Mouse (Mus musculus): ENCODE measurements around the gene Tmem247. TPM values are rescaled to one million over a fixed set of nuclear protein-coding genes. Genes with fewer than 3 reads are reported as not detected.

The Tmem247 gene
- polyA plus RNA-seq, 1 experiment, result not detected

DNA sequence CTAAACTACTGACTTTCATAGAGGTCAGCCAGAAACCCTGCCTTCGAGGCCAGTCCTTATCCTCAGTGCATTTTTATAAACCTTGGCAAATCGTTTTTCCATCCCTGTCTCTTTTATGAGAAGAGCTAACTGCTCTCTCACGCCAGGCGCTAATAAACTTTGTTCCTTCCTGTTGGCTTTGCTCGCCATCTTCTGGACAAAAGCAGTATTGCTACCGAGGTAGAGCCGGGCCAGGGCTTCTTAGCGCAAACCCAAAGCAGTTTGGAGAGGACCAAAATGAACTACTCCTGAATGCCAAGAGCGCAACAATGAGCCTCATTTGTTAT lies 11.0 kb upstream of the Tmem247 start:
- Histone ChIP-seq H3K27ac (ENCODE audit: insufficient read depth, low read length) (no peak overlapping the region), H3K27me3 (ENCODE audit: control insufficient read depth, insufficient read depth, low read length) (no peaks in the 10 kb centered on the region), H3K4me1 (ENCODE audit: control insufficient read depth, insufficient read depth, low read length) (no peaks in the 10 kb centered on the region), H3K4me3 (replicated peaks; ENCODE audit: insufficient read depth, low read depth, low read length) (no peak overlapping the region)
- 2% methylated on average over 9 of the region's 9 CpGs for WGBS
- peak; percentile 67 to 76 for DNase-seq
- TF ChIP-seq POLR2A (IDR thresholded peaks at IDR 0.05; ENCODE audit: borderline replicate concordance, insufficient read depth, low read length), result no peak
- TF ChIP-seq CTCF (IDR thresholded peaks at IDR 0.05; ENCODE audit: borderline replicate concordance, insufficient read depth, low read depth, low read length), result peak; percentile 85

DNA sequence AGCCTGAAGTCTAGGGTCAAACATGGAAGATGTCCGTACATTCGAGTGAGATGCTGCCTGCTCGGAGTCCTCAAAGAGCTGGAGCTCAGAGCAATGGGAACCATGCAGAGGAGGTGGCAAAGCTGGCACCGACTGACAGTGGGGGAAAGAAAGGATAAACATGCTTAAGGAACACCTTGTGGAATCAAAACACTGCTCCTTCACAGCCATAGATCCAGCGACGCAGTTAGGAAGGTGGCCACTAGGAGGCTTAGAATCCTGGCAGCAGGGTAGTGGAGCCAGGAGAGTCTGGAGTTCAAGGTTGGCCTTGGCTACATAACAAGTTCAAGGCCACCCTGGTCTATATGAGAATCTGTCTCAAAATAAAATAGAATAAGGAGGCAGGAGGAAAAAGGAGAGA lies 10.5 kb upstream of the Tmem247 start:
- Histone ChIP-seq H3K27me3 (ENCODE audit: control insufficient read depth, insufficient read depth, low read length) (no peaks in the 10 kb centered on the region), H3K27ac (ENCODE audit: insufficient read depth, low read length) (no peak overlapping the region), H3K4me1 (ENCODE audit: control insufficient read depth, insufficient read depth, low read length) (no peaks in the 10 kb centered on the region), H3K4me3 (replicated peaks; ENCODE audit: insufficient read depth, low read depth, low read length) (no peak overlapping the region)
- no peak for DNase-seq
- no peak for TF ChIP-seq POLR2A (IDR thresholded peaks at IDR 0.05; ENCODE audit: borderline replicate concordance, insufficient read depth, low read length)
- no peak for TF ChIP-seq CTCF (IDR thresholded peaks at IDR 0.05; ENCODE audit: borderline replicate concordance, insufficient read depth, low read depth, low read length)
- WGBS, result 26% methylated on average over 6 of the region's 6 CpGs

DNA sequence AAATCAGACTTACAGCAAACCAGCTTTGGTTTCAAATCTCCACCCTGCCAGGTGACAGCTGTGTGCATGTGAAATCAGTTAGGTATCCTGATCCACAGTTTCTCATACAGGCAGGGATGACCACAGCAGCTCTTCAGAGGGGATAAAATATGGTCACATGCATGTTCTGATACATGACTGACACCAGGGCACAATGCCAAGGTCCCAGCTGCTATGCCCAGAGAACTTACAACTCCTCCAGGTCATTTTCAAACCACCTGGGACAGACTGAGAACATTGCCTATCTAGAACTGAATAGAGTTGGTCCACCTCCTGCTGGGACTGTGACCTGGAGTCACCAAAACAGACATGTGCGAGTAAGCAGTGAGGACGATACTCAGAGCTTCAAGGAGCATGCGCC lies 10.1 kb upstream of the Tmem247 start:
- Histone ChIP-seq H3K27me3 (ENCODE audit: control insufficient read depth, insufficient read depth, low read length) (no peaks in the 10 kb centered on the region), H3K27ac (ENCODE audit: insufficient read depth, low read length) (no peak overlapping the region), H3K4me3 (replicated peaks; ENCODE audit: insufficient read depth, low read depth, low read length) (no peak overlapping the region), H3K4me1 (ENCODE audit: control insufficient read depth, insufficient read depth, low read length) (no peaks in the 10 kb centered on the region)
- TF ChIP-seq CTCF (IDR thresholded peaks at IDR 0.05; ENCODE audit: borderline replicate concordance, insufficient read depth, low read depth, low read length) (no peak), POLR2A (IDR thresholded peaks at IDR 0.05; ENCODE audit: borderline replicate concordance, insufficient read depth, low read length) (no peak)
- WGBS, result 61% methylated on average over 3 of the region's 3 CpGs
- no peak for DNase-seq

DNA sequence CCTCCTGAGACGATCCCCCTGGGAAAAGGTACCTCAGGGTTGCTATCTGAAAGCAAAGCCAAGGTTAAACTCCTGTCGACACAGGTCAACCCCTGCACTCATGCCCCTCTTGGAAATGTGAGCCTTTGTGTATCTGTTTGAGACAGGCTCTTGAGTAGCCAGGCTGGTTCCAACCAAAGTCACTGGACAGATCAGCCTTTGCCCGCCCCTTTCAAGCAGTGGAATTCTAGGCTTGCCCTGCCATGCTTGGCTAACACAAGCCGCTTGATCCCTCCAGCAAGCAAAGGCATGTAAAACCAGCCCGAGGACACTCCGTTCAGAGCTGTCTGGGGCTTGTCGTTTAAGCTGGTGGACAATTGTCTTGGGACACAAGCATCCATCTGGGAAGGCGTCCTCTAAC lies 8.8 kb upstream of the Tmem247 start:
- no peak overlapping the region for H3K4me3 ChIP-seq (replicated peaks; ENCODE audit: insufficient read depth, low read depth, low read length)
- DNase-seq, result no peak
- TF ChIP-seq CTCF (IDR thresholded peaks at IDR 0.05; ENCODE audit: borderline replicate concordance, insufficient read depth, low read depth, low read length), result no peak
- WGBS, result 80% methylated on average over 8 of the region's 8 CpGs
- no peaks in the 10 kb centered on the region for H3K27me3 ChIP-seq (ENCODE audit: control insufficient read depth, insufficient read depth, low read length)
- H3K27ac ChIP-seq (ENCODE audit: insufficient read depth, low read length), result no peak overlapping the region
- H3K4me1 ChIP-seq (ENCODE audit: control insufficient read depth, insufficient read depth, low read length), result no peaks in the 10 kb centered on the region

DNA sequence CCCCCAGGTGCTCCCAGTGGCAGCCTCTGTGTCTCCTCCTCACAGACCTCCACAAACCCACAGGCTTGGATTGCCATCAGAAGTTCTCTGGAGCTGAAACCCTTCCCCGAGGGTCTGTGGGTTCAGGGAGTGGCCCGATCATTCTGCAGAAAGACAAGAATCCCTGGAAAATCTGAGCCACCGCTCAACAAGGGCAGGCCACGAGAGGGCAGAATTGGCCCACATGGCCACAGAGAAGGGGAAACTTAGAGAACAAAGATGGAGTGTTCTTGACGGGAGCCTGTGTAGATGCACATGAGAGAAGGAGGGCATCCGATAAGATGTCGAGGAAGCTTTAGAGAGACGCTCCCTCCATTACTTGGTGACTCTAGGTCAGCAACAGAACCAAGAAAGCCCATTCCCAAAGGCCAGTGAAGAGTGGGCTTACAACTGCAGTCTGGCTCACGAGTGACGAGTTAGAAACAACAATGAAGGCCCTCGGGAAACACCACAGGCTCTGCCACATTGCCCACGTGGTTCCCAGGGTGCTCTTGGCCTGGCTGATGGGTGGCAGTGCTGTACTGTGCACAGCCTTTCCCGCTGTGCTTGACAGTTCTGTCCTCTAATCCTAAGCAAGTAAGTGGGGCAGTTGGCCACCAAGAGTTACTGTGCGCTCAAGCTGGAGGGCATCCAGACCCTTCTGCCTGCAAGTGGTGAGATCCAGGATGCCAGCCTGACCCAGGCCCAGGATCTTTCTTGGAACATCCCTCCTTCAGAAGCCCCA lies 7.2 kb upstream of the Tmem247 start:
- no peak overlapping the region for H3K4me3 ChIP-seq (replicated peaks; ENCODE audit: insufficient read depth, low read depth, low read length)
- H3K27ac ChIP-seq (ENCODE audit: insufficient read depth, low read length), result no peak overlapping the region
- H3K27me3 ChIP-seq (ENCODE audit: control insufficient read depth, insufficient read depth, low read length), result no peaks in the 10 kb centered on the region
- H3K4me1 ChIP-seq (ENCODE audit: control insufficient read depth, insufficient read depth, low read length), result no peaks in the 10 kb centered on the region
- 26% methylated on average over 14 of the region's 14 CpGs for WGBS
- TF ChIP-seq POLR2A (IDR thresholded peaks at IDR 0.05; ENCODE audit: borderline replicate concordance, insufficient read depth, low read length), result no peak
- TF ChIP-seq CTCF (IDR thresholded peaks at IDR 0.05; ENCODE audit: borderline replicate concordance, insufficient read depth, low read depth, low read length), result peak; percentile 65
- peak; percentile 33 to 41 for DNase-seq

DNA sequence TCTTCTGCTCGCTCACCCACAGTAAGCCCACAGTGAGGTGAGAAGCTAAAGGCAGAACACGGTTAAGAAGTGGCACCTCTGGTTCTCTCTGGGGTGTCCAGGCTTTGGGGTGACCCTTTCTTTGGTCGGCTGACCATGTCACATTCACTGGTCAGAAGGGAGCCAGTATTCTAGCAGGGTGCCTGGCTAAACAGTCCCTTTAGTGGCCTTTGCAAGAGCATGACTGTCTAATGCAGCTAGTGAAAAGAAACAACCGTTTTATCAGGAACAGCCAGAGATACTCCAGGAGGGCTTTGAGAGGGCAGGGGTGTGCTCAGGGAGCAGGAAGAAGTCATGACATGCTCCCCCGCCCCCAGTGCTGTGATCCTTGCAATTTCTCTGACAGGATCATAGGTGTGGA lies 5.9 kb upstream of the Tmem247 start:
- Histone ChIP-seq H3K4me3 (replicated peaks; ENCODE audit: insufficient read depth, low read depth, low read length) (no peak overlapping the region), H3K4me1 (ENCODE audit: control insufficient read depth, insufficient read depth, low read length) (no peaks in the 10 kb centered on the region), H3K27me3 (ENCODE audit: control insufficient read depth, insufficient read depth, low read length) (no peaks in the 10 kb centered on the region), H3K27ac (ENCODE audit: insufficient read depth, low read length) (no peak overlapping the region)
- no peak for TF ChIP-seq POLR2A (IDR thresholded peaks at IDR 0.05; ENCODE audit: borderline replicate concordance, insufficient read depth, low read length)
- TF ChIP-seq CTCF (IDR thresholded peaks at IDR 0.05; ENCODE audit: borderline replicate concordance, insufficient read depth, low read depth, low read length), result no peak
- no peak for DNase-seq
- WGBS, result 70% methylated on average over 5 of the region's 5 CpGs

DNA sequence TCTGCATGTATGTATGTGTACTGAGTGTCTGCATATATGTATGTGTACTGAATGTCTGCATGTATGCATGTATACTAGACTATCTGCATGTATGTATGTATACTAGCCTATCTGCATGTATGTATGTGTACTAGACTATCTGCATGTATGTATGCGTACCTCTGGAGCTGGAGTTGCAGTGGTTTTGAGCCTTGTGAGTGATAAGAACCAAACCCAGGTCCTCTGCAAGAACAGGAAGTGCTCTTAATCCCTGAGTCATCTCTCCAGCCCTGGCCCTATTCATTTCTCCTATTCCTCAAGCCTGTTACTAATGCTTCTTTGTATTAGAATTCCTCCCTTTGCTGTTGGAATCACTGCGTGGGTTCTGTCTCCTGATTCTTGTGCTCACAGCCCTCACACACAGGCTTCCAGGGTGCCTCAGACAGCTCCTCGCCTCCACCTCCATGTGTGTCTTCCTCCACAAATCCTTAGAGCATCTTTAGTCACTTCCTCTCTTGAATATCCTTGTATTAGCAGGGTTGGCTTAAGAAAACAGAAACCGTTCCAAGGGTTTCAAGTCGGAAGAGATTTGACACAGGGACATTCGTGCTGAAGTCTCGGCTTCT lies 4.0 kb upstream of the Tmem247 start:
- no peaks in the 10 kb centered on the region for H3K27me3 ChIP-seq (ENCODE audit: control insufficient read depth, insufficient read depth, low read length)
- no peak overlapping the region for H3K4me3 ChIP-seq (replicated peaks; ENCODE audit: insufficient read depth, low read depth, low read length)
- H3K27ac ChIP-seq (ENCODE audit: insufficient read depth, low read length), result no peak overlapping the region
- TF ChIP-seq CTCF (IDR thresholded peaks at IDR 0.05; ENCODE audit: borderline replicate concordance, insufficient read depth, low read depth, low read length) (no peak), POLR2A (IDR thresholded peaks at IDR 0.05; ENCODE audit: borderline replicate concordance, insufficient read depth, low read length) (no peak)
- 81% methylated on average over 7 of the region's 7 CpGs for WGBS
- no peak for DNase-seq
- no peaks in the 10 kb centered on the region for H3K4me1 ChIP-seq (ENCODE audit: control insufficient read depth, insufficient read depth, low read length)

DNA sequence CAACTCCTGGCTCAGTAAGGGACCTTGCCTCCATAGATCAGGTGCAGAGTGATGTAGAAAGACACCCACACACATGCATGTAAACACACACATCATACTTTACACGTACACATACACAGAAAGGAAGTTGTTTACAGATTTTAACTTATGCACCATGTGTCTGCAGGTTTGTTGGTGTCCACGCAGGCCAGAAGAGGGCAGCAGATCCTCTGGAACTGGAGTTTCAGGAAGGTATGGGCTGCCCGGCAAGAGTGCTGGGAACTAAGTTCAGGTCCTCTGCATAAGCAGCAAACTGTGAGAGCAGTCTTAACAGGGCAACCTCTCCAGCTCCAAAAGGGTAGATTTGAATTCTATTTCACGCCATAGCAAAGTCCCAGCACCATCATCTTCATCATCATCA lies 1.6 kb upstream of the Tmem247 start:
- TF ChIP-seq CTCF (IDR thresholded peaks at IDR 0.05; ENCODE audit: borderline replicate concordance, insufficient read depth, low read depth, low read length) (no peak), POLR2A (IDR thresholded peaks at IDR 0.05; ENCODE audit: borderline replicate concordance, insufficient read depth, low read length) (no peak)
- Histone ChIP-seq H3K27ac (ENCODE audit: insufficient read depth, low read length) (no peak overlapping the region), H3K4me1 (ENCODE audit: control insufficient read depth, insufficient read depth, low read length) (no peaks in the 10 kb centered on the region), H3K4me3 (replicated peaks; ENCODE audit: insufficient read depth, low read depth, low read length) (no peak overlapping the region), H3K27me3 (ENCODE audit: control insufficient read depth, insufficient read depth, low read length) (no peaks in the 10 kb centered on the region)
- WGBS, result 81% methylated on average over 4 of the region's 4 CpGs
- no peak for DNase-seq

All from cerebellum, adult 2 months (tissue).